Mouse (Mus musculus) cortical plate, adult 2 months (tissue): ENCODE data around the gene Aqp7. TPM values are rescaled to one million over a fixed set of nuclear protein-coding genes. Genes with fewer than 3 reads are reported as not detected.

Experiments used
- H3K27ac ChIP-seq: fragments of 200-500 bp; 2 replicates; pipeline ENCODE4 v1.5.1; 2012; ENCODE audit warnings: low read length, control low read depth, inconsistent platforms; ENCODE audit not compliant: insufficient read depth
- H3K4me1 ChIP-seq: fragments of 200-500 bp; 2 replicates; pipeline ENCODE4 v1.6.1; 2011; ENCODE audit warnings: low read length; ENCODE audit not compliant: control insufficient read depth, insufficient read depth
- H3K4me3 ChIP-seq: fragments of 200-500 bp; 2 replicates; pipeline ENCODE4 v1.5.1; 2011; ENCODE audit warnings: mild to moderate bottlenecking, low read length, control low read depth; ENCODE audit not compliant: insufficient read depth
- CTCF ChIP-seq: fragments of 200-500 bp; IDR thresholded peaks from 2 replicates; pipeline ENCODE4 v1.5.1; 2011; ENCODE audit warnings: mild to moderate bottlenecking, control low read depth, low read length; ENCODE audit not compliant: insufficient read depth; ENCODE audit errors: extremely low read depth
- POLR2A ChIP-seq: fragments of 200-500 bp; IDR thresholded peaks from 2 replicates; pipeline ENCODE4 v1.6.1; 2011; ENCODE audit warnings: mild to moderate bottlenecking, low read length, control low read depth; ENCODE audit not compliant: insufficient read depth; ENCODE audit errors: extremely low read depth
- polyA plus RNA-seq: library from polyadenylated mRNA; depleted of rRNA; stranded (reverse); fragments of >200 nt; gene quantifications from 2 replicates; pipeline ENCODE4 v1.2.3, GENCODE M21; 2012; rRNA removed

The Aqp7 gene
- not detected in 2 replicates for polyA plus RNA-seq

GRCm38 (mm10) chr4:41047524-41048271 is at the start of gene Aqp7:
TSS of gene Aqp7 (minus strand) at chr4:41048139.
- H3K27ac ChIP-seq, result no peak within 1 kb of the TSS
- no peak for TF ChIP-seq POLR2A
- H3K4me1 ChIP-seq, result no peaks in the 10 kb centered on the region
- no peak within 1 kb of the TSS for H3K4me3 ChIP-seq

GRCm38 (mm10) chr4:41097381-41097780 is 49.4 kb upstream of the Aqp7 start:
- peaks cover 1% of the 10 kb centered on the region; the same call in 1 of the 2 replicates for H3K4me1 ChIP-seq
- no peak overlapping the region for H3K27ac ChIP-seq
- no peak overlapping the region; the same call in 1 of the 2 replicates for H3K4me3 ChIP-seq
- no peak for TF ChIP-seq CTCF
- TF ChIP-seq POLR2A, result no peak

- TF ChIP-seq CTCF (no peak), POLR2A (no peak)
- Histone ChIP-seq H3K27ac (no peak overlapping the region), H3K4me3 (no peak overlapping the region), H3K4me1 (peaks cover 1% of the 10 kb centered on the region; the same call in 1 of the 2 replicates)
These were observed 48.9 kb upstream of the Aqp7 start for GRCm38 (mm10) chr4:41096794-41097193.

- H3K27ac ChIP-seq, result no peak overlapping the region
- peaks cover 1% of the 10 kb centered on the region; the same call in 1 of the 2 replicates for H3K4me1 ChIP-seq
- H3K4me3 ChIP-seq, result no peak overlapping the region
- TF ChIP-seq CTCF, result no peak
- no peak for TF ChIP-seq POLR2A
These were observed 48.2 kb upstream of the Aqp7 start for GRCm38 (mm10) chr4:41096169-41096568.

GRCm38 (mm10) chr4:41094361-41094760 is 46.4 kb upstream of the Aqp7 start:
- H3K27ac ChIP-seq, result no peak overlapping the region
- no peak overlapping the region for H3K4me3 ChIP-seq
- TF ChIP-seq CTCF (no peak), POLR2A (no peak)
- peaks cover 1% of the 10 kb centered on the region; the same call in 1 of the 2 replicates for H3K4me1 ChIP-seq

- H3K27ac ChIP-seq, result no peak overlapping the region
- H3K4me1 ChIP-seq, result no peaks in the 10 kb centered on the region
- no peak for TF ChIP-seq POLR2A
- TF ChIP-seq CTCF, result no peak
- H3K4me3 ChIP-seq, result no peak overlapping the region
These were observed 45.0 kb upstream of the Aqp7 start for GRCm38 (mm10) chr4:41092958-41093357.

- Histone ChIP-seq H3K4me1 (no peaks in the 10 kb centered on the region), H3K4me3 (no peak overlapping the region), H3K27ac (no peak overlapping the region)
- TF ChIP-seq CTCF, result no peak
- TF ChIP-seq POLR2A, result no peak
These were observed 43.5 kb upstream of the Aqp7 start for GRCm38 (mm10) chr4:41091391-41091790.

- Histone ChIP-seq H3K27ac (no peak overlapping the region), H3K4me3 (no peak overlapping the region), H3K4me1 (no peaks in the 10 kb centered on the region)
- no peak for TF ChIP-seq POLR2A
- TF ChIP-seq CTCF, result no peak
These were observed 41.8 kb upstream of the Aqp7 start for GRCm38 (mm10) chr4:41089705-41090104.

GRCm38 (mm10) chr4:41089189-41089588 is 41.2 kb upstream of the Aqp7 start:
- H3K27ac ChIP-seq, result no peak overlapping the region
- H3K4me1 ChIP-seq, result no peaks in the 10 kb centered on the region
- TF ChIP-seq POLR2A, result no peak
- TF ChIP-seq CTCF, result no peak
- no peak overlapping the region for H3K4me3 ChIP-seq
